Mouse (Mus musculus) cortical plate, adult 2 months (tissue): ENCODE data around the gene Bricd5.

Source experiments
- CTCF ChIP-seq: fragments of 200-500 bp; IDR thresholded peaks from 2 replicates; pipeline ENCODE4 v1.5.1; 2011; ENCODE audit warnings: mild to moderate bottlenecking, control low read depth, low read length; ENCODE audit not compliant: insufficient read depth; ENCODE audit errors: extremely low read depth
- POLR2A ChIP-seq: fragments of 200-500 bp; IDR thresholded peaks from 2 replicates; pipeline ENCODE4 v1.6.1; 2011; ENCODE audit warnings: mild to moderate bottlenecking, low read length, control low read depth; ENCODE audit not compliant: insufficient read depth; ENCODE audit errors: extremely low read depth

DNA sequence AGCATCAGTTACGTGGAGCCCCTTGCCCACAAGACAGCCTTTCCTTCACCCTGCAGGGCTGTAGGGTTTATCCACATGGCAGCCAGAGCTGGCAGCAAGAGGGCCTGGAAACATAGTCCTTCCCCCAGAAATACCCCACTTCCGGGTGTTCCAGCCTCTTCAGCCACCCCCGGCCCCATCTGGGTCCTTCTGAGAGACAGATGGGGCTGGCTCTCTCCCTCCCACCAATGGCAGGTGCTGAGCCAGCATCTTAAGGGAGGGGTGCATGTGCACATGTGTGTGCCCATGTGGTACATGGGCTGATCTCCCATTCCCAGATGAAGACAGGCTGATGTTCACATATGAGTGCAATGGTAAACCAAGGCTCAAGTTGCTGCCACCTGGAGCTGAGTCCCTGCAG lies 21.8 kb downstream of the Bricd5 start:
- no peak for TF ChIP-seq POLR2A
- no peak for TF ChIP-seq CTCF
